Mouse (Mus musculus): ENCODE results near the gene Pcx.

The Pcx gene

DNA sequence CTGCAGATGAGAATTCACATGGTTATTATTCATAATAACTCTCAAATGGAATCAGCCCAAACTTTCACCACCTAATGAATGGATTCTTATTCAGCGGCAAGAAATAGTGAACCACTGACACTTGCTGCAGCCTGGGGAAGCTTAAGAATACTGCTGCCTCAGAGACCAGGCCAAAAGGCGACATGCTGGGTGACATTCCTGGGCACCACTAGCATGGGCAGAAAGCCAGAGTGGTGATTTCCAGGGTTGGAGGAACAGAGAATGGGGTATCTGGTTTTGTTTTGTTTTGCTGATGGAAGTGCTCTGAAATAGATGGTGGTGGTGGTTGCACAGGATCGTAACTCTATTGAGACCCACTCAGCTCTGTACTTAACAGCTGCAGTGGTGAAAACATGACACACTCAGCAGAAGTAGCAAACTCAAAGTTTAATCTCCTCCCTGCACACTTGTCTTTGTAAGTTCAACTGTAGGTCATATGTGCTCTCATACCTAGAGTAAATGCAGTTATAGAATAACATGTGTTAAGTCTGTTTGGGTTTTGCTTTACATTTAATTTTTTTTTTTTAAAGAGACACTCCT is 38.1 kb downstream of the Pcx start:
- in situ Hi-C loops (cut with MboI, MseI): no loop called here

DNA sequence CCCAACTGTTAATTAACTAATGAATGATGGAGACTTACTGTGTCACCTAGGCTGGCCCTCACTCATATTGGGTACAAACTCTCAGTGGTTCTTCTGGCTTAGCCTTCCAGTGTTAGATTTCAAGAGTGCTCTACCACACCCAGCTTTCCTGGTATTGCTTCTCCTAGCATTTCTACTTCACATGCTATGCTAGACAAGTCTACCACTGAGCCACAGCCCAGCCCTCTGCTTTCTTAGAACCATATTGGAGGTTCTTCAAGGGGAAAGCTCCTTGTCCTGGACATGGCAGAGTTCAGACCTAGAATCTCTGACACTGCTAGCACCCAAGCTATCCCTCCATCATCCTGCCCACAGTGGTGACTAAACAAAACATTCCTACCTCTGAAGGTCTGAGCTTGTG is 44.0 kb downstream of the Pcx start:
- in situ Hi-C loops (cut with MboI, MseI): no loop called here

DNA sequence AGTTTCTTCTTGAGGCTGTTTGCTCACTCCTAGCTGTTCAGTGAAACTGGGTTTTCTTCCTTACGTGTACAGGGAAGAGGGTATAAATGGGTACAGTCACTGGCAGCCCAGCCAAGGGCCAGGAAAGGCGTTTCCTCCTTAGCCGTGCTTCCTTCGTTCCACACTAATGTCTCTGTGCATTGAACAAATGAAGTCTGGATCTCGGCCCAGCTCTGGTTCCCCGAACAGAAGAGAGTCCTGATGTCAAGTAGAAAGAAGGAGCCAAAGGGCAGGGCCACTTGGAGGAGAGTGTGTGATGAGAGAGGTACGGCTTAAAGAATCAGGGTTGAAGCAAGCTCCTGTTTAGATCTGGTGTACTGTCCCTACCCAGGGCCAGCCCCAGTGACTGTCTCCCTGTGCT is 44.8 kb downstream of the Pcx start:
- in situ Hi-C loops (cut with MboI, MseI): no loop called here

DNA sequence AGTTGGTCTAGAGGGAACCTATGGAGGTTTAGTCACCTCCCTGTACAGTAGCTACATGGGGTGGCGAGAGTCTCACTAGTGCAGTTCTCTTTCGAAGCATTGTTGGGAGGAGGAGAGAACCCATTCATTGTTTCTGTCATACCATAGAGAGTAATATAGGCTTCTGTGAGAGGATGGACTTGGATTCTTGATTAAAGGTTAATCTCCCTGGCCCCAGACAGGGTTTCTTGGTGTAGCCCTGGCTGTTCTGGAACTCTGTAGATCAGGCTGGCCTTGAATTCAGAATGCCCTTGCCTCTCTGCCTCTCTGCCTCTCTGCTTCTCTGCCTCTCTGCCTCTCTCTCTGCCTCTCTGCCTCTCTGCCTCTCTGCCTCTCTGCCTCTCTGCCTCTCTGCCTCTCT is 46.5 kb downstream of the Pcx start:
- in situ Hi-C loops (cut with MboI, MseI): no loop called here

DNA sequence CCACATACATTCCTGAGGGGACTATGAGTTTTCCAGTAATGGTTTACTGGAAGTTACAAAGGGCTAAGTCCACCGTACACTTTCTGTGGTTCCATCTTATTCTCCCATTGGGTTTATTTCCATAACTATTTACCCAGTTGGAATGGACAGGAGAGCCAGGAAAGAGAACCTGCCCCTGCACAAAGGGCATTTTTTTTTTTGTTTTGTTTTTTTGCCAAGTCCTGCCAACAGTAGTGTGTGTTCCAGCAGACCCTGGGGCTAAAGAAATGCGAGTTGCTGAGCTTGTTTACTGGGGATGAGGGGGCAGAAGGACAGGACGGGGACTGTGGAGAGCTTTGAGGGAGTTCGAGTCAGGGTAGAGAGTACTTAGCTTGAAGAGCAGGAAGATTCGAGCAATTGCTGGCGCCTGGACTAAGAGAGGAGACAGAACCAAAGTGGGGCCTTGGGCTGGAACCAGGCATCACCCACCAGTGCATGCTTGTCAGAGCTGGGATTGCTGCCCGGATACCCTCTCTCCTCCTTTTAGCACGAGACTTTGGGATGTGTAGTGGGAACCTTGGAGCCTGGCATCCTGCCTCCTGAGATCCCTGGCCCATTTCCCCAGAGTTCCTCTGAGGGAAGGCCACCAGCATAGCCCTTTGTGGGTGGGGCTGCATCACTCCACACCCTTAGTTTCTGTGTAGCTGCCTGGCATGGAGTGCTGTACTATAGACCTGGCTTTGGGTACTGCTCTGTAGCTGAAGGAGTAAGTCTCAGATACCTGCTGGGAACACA is 47.7 kb downstream of the Pcx start:
- in situ Hi-C loops (cut with MboI, MseI): no loop called here

DNA sequence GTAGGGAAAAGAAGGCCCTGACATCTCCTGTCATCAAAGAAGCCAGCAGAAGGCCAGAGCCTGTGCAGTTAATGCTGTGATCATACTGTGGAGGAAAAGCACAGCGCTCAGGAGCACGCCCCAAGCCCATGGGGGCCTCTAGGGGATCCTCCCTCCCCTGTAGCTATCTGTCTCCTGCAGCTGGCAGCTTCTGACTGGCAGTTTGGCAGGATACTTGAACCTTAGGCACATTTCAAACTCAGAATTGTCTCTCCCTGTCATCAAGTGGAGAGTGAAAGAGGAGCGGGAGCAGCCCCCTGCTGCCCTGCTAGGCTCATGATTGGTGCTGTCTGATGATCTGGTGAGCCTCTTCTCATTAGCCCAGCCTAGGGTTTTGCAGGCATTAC is 48.3 kb downstream of the Pcx start:
- in situ Hi-C loops (cut with MboI, MseI): no loop called here

DNA sequence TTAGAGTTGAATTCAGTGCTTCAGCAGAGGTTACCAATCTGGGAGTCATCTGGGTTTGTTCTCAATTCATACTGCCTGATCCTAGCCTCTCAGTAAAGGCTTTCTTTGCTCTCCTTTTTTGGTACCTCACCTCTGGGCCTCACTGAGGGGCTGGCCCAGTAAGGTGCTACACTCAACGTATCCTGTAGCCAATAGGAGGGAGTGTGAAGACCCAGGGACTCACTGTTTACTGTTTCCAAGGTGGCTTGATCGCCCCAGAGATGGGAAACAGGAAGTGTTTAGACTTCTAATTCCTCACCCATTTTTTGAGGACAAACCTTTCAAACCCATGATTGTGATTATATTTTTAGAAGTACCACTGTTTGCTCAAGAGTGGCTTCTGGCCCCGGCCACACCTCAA is 48.7 kb downstream of the Pcx start:
- in situ Hi-C loops (cut with MboI, MseI): no loop called here

DNA sequence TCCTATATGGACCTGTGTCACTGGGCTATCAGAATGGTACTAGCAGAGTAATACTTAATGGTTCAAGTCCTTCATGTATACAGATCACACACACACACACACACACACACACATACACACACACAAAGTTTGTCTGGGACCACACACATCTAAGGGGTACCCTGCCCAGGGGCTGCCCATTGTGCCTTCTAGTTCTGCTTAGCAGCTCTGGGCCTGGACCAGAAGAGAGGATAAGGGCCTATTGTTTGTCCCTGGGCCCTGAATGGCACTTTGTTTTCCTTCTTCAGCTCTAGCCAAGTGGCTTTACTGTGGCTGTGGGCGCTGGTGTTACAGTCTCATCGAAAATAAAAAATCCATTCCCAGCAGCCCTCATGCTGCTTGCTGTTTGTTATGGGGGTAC is 49.3 kb downstream of the Pcx start:
- in situ Hi-C loops (cut with MboI, MseI): no loop called here

DNA sequence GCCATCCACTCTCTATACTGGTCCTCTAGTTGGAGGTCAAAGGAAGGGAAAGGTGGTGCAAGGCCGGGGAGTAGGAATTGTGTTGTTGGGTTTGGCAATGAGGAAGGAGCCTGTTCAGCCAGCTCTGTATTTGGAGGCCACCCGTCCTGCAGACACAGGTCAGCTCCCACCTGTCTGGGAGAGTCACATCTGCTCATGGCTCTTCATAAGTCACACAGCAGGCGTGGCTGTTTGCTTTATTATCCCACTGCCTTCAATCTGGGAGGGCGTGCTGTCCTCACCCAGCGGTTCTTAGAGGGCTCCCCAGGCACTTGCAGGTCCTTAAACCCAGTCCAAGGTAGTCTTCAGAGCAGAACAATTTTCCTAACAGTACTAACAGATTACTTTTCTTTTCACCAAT is 49.9 kb downstream of the Pcx start:
- in situ Hi-C loops (cut with MboI, MseI): no loop called here

DNA sequence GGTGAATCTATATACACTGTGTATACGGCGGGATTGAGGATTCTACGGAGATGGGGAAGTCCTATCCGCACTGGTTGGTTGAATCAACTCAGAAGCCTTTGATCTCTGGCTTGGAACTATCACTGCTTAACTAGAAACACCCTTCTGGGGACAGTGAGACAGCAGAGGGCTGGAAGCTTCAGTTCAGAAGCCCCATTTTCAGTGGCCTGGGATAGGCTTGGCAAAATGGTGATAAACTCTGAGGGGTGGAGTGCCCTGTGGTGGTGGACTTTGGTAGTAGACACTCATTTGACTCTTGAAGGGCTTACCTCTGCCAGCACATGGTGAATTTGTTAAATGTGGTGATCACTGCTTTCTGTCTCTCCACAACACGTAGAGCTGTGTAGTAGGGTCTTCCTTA is 55.4 kb downstream of the Pcx start:
- in situ Hi-C loops (cut with MboI, MseI): no loop called here

DNA sequence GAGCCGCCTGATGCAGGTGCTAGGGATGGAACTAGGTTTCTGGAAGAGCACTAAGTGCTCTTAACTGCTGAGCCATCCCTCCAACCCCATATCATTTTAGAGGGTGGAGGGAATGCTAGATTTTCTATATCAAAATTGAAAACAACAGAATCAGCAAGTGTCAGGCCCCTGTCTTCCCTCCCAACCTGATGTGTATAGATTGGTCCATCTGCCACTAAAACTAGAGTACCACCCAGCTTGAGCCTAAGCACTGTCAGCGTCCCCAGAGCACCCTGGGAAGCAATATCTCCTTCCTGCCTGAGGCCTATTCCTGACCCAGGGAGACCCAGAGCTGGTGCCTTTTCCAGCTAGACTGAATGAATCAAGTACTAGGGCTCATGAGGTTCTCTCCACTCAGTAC is 56.6 kb downstream of the Pcx start:
- in situ Hi-C loops (cut with MboI, MseI): no loop called here

DNA sequence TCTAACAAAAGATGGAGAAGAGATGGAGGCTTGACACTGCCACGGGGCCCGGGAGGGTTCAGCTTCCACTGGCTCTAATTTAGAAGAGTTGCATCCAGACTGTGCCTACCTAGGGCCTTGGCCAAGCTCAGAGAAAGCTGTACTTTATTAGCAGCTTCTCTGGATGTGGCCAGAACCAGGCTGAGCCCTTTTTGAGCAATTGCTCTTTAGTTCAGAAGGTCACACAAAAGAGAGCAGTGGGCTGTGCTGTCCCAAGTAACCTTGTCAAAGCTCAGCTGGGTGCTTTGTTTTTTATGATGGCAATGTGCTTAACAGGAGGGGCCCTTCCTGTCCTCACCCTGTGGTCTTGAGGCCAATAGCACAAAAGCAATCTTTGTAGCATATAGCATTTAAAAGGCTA is 57.4 kb downstream of the Pcx start:
- in situ Hi-C loops (cut with MboI, MseI): no loop called here

DNA sequence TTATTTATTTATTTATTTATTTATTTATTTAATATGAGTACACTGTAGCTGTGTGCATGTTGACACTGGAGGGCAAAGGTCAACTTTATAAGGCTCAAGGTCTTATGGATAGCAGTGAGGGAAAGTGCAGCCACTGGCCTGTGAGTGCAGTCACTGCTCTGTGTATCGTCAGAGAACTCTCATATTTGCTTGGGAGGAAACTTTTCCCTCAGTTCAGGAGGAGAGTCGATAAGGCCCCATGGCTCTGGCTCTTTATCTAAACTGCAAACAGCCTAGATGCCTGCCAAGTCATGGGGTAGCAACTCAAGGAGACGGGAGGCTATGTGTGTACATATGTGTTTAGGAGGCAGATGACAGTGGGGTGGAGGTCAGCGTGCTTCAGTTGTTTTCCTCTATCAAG is 58.6 kb downstream of the Pcx start:
- in situ Hi-C loops (cut with MboI, MseI): no loop called here

DNA sequence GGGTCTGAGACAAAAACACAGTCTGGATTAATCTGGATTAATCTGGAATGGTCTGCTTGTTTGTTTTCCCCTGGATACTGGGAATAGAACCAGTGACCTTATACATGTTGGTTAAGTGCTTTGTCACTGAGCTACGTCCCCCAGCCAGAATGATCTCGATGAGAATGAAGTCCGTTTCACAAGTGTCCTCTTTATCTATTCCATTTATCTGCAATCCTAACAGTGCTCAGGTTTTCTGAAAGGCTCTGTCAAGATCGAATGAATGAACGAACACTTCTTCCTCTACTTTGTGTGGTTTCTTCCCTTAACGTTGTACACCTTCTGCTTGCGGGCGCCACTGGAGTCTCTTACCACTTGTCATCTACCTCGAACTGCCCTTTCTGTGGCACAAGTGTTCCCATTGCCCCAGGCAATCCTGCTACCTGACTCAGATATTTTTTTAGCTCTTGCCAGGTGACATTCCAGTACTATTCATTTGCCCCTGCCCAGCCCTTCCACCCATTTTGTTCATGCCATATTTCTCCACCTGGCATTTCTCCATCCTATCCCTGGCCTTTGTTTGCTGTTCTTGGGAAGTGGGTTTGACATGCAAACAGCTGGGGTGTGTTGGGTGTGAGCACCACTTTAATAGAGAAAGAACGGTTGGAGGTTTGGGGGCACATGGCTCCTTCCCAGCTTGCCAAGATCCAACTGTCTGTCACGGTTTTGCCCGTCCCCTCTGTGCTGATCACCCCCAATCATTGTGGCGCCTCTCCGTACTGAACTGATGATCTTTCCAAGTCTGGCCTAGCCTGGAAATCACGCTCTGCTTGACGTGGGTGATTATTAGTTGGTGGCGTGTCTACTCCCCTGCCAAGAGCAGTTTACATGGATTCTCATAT is 59.3 kb downstream of the Pcx start:
- in situ Hi-C loops (cut with MboI, MseI): no loop called here

DNA sequence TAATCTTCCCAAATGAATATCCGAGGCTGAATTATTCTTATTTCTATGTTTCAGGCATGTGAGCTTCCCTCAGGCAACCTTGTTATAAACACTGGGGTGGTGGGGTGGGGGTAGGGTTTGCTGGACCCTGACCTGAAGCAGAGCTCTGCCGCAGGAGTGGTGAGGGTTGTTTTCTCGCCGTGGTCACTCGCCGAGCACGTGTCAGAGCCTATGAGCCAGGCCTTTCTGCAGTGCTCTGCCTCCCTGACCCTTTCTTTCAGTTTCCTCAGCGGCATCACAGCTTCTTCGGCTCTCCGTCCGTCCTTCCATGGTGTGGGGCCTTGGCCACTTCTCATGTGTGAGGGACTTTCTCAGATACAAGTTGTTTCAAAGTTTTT is 60.0 kb downstream of the Pcx start:
- in situ Hi-C loops (cut with MboI, MseI): no loop called here

DNA sequence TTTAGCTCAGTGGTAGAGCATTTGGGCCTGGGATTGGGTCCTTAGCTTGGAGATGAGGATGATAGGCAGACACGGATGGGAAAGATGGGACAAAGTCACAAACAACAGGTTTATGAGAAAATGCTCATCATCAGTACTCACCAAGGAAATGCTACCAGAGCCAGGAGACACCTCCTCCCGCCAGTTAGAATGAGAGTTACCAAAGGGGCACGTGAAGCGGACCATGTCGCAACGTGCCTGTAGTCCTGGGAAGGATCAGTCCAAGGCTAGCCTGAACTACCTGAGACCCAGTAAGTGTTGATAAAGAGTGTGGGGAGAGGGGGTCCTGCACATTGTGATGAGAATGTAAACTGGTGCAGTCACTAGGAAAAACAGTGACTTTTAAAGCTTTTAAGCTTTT is 60.5 kb downstream of the Pcx start:
- in situ Hi-C loops (cut with MboI, MseI): no loop called here

DNA sequence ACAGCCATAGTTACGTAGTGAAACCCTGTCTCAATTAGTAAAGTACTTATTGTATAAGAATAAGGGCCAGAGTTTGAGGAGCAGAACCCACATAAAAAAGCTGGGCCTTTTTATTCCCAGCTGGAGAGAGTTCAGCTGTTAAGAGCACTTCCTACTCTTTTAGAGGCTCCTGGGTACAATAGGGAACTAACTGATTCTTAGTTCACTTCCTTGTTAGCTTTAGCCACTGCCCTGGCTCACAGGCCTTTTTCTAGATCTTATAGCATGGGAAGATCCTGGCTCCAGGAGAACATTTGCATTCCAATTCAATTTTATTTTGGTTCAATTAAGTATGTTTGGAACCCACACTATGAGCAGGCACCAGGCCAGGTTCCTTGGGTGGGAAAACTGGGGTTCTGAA is 61.4 kb downstream of the Pcx start:
- in situ Hi-C loops (cut with MboI, MseI): no loop called here

DNA sequence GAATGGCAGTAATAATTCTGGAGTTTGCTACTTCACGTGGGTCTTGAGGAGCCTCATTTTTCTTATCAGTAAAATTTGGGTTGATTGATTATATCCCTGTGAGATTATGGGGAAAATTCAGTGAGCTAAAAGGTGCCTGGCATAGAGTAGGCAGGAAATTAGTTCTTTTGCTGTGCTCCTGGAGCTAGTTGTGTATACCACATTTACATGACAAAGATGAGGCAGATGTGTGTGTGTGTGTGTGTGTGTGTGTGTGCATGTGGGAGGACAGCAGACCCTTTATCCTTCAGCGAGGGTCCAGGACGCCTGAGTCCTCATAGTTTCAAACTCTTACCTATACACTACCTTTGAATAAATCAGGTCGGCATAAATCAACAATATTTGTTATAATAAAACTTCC is 61.8 kb downstream of the Pcx start:
- in situ Hi-C loops (cut with MboI, MseI): no loop called here

DNA sequence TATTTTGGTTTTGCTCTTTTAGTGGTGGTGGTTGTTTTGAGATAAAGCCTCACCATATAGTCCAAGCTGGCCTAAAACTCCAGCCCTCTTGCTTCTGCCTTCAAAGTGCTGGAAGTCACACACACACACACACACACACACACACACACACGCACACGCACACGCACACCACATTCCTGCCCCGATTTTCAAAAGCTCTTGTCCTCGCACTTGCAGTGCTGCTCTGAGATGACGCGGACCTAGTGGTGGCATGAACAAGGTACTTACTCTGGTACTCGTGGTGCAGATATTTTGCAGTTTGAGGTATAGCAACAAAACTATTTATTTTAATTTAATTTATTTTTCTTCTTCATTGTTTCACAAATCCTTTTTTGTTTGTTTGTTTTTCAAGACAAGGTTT is 62.2 kb downstream of the Pcx start:
- in situ Hi-C loops (cut with MboI, MseI): no loop called here

DNA sequence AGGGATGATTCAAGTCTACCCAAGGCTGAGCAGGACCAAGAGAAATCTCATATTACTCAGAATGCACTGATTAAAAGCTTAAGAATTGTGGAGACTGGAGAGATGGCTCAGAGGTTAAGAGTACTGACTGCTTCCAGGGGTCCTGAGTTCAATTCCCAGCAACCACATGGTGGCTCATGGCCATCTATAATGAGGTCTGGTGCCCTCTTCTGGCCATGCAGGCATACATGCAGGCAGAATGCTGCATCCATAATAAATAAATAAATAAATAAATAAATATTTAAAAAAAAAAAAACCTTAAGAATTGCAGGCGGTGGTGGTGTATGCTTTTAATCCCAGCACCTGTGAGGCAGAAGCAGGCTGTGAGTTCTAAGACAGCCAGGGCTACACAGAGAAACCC is 63.0 kb downstream of the Pcx start:
- in situ Hi-C loops (cut with MboI, MseI): no loop called here

DNA sequence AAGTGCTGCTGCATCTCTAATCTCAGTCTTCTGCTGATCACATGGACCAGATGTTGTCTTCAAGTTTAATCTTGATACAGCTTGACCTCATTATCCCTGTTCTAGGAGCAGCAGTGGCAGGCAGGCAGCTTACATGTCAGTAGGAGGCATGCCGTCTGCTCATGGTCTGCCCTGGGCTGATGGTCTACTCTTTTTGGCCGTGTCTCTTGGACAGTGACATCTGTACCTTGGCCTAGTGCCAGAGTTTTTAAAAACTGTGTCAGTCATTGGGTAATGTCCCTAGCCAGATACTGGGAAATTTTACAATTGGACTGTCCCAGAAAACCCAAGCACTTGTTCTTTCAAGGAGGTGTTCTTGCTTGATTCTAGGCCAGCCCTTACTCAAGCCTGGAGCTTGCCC is 68.5 kb downstream of the Pcx start:
- in situ Hi-C loops (cut with MboI, MseI): no loop called here

DNA sequence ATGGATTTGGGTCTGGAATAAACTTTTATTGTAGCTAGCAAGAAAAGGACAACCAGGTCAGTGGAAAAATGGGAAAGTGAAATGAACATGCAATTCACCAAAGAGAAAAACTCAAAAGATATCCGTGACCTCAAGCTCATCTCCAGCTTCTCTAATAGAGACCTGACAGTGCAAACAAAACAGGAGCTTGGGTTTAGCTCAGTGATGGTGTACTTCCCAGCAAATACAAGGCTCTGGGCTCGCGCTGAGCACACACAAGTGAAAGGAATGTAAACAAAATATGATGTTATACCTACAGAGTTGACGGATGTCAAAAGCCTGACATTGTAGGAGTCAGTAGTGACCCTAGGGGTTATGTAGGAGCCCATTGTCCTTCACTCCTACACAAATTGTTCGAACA is 69.0 kb downstream of the Pcx start:
- in situ Hi-C loops (cut with MboI, MseI): no loop called here

DNA sequence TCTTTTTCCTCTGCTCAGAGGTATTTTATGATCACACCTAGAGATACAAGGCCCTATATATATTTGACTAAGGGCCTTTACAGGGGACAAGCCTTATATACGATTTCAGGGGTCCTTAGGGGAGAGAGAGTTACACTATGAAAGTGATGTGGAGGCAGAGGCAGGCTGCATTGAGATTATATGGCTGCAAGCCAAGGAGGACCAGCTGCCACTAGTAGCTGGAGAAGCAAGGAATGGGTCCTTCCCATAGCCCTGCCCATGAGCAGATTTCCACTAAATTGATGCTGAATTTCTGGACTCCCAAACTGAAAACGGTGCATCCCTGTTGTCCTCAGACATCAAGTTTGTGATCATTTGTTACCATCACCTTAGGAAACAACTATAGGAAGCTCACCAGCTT is 73.6 kb downstream of the Pcx start:
- in situ Hi-C loops (cut with MboI, MseI): no loop called here

Data from T-helper 2 cell (primary cell).